In the genomic region with DNA sequence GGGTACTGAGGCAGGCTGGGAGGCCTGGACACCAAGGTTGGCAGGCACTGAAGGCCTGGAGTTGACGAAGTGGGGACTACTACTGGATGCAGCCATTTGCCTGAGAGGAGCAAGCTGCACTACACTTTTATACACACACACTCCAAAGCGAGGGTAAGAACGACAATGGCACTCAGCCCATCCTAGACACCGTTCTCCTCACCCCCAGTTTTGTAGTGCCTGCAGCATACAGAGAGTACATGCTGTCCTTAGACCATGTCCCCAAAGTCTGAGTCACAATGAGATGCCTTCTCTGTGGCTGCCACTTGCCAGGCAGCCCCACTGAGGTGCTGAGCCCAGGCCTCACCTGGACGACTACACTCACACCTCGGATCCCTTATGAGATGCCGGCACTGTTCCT, we compare ENCODE assay signal across 15 mouse cellular contexts. TPM values are rescaled to one million over a fixed set of nuclear protein-coding genes. Genes with fewer than 3 reads are reported as not detected.
A peak's percentile ranks its signal among the peaks of the same experiment; 100 is the strongest.
DNase-seq lines count a peak whose midpoint lies in the region; ATAC-seq and TF ChIP-seq lines count a peak whose summit lies in the region.
"Had no signal": no experiment of that assay in that cellular context is flagged by ENCODE, and none has a peak within 500 bp of the region (broad histone marks: within the 10 kb centered on the region; RNA-seq: fewer than 3 reads in every experiment).

No protein-coding gene starts in this region.

- H3K36me3 ChIP-seq in hindbrain, embryonic 14.5 days (replicated peaks; ENCODE audit: control insufficient read depth, insufficient read depth) = no peaks in the 10 kb centered on the region
- no peaks in the 10 kb centered on the region for H3K36me3 ChIP-seq in hindbrain, embryonic 11.5 days (ENCODE audit: control insufficient read depth, insufficient read depth, low read length)
- H3K36me3 ChIP-seq in thymus, adult 2 months (ENCODE audit: control insufficient read depth, insufficient read depth, low read length) = no peaks in the 10 kb centered on the region
- H3K36me3 ChIP-seq in heart, embryonic 12.5 days = peaks cover 4% of the 10 kb centered on the region; the same call in 1 of the 2 replicates

- peak overlapping the region; percentile 5; the same call in 1 of the 2 replicates for H3K4me2 ChIP-seq in hindbrain, embryonic 14.5 days (replicated peaks)
- H3K4me2 ChIP-seq in hindbrain, embryonic 11.5 days (replicated peaks; ENCODE audit: low read depth, low read length) = no peak overlapping the region
- H3K4me2 ChIP-seq in heart, embryonic 12.5 days = no peak overlapping the region
- H3K4me2 ChIP-seq: embryonic facial prominence, embryonic 15.5 days had no signal

- TF ChIP-seq POLR2A in thymus, adult 2 months (IDR thresholded peaks at IDR 0.05; ENCODE audit: control insufficient read depth, extremely low read depth, insufficient read depth, low read length, poor library complexity) = no peak
- TF ChIP-seq POLR2A in olfactory bulb, adult 2 months (IDR thresholded peaks at IDR 0.05; ENCODE audit: insufficient read depth, low read depth, low read length) = no peak

- peak; percentile 44 to 71 for DNase-seq in adrenal gland, adult (ENCODE audit: inconsistent age in 2 of 2, low spot score in 1 of 2)
- DNase-seq in adrenal gland, postnatal 25 days = no peak
- no peak for DNase-seq in hindbrain, embryonic 14.5 days (ENCODE audit: low spot score)
- no peak for DNase-seq in hindbrain, embryonic 11.5 days (ENCODE audit: low spot score)
- no peak for DNase-seq in thymus, adult 2 months
- DNase-seq in thymus, postnatal 10 days (ENCODE audit: low spot score in 2 of 2) = no peak
- DNase-seq: gastrocnemius, postnatal 36 days; lung, adult 2 months; retina, postnatal 1 day; spleen, adult 18-20 months had no signal

- no peaks in the 10 kb centered on the region for H3K9me3 ChIP-seq in hindbrain, embryonic 14.5 days (ENCODE audit: control insufficient read depth, low read length)
- H3K9me3 ChIP-seq in hindbrain, embryonic 11.5 days (ENCODE audit: control insufficient read depth, low read length) = no peaks in the 10 kb centered on the region
- H3K9me3 ChIP-seq in heart, embryonic 12.5 days (replicated peaks) = no peaks in the 10 kb centered on the region
- H3K9me3 ChIP-seq: embryonic facial prominence, embryonic 15.5 days had no signal

- H3K27me3 ChIP-seq in hindbrain, embryonic 14.5 days (ENCODE audit: control insufficient read depth, insufficient read depth, low read length) = 0 out of 2 replicates have a peak, but pooled peaks cover 1% of the 10 kb centered on the region
- no peaks in the 10 kb centered on the region for H3K27me3 ChIP-seq in hindbrain, embryonic 11.5 days (ENCODE audit: control insufficient read depth, insufficient read depth, low read length)
- H3K27me3 ChIP-seq in thymus, adult 2 months (ENCODE audit: control insufficient read depth, insufficient read depth, low read length) = no peaks in the 10 kb centered on the region
- no peaks in the 10 kb centered on the region for H3K27me3 ChIP-seq in heart, embryonic 12.5 days (replicated peaks)
- H3K27me3 ChIP-seq: embryonic facial prominence, embryonic 15.5 days had no signal

- no peak overlapping the region for H3K4me3 ChIP-seq in hindbrain, embryonic 14.5 days (replicated peaks; ENCODE audit: low read length)
- H3K4me3 ChIP-seq in hindbrain, embryonic 11.5 days (ENCODE audit: low read depth, low read length) = no peak overlapping the region
- no peak overlapping the region for H3K4me3 ChIP-seq in thymus, adult 2 months (ENCODE audit: control insufficient read depth, insufficient read depth, low read length)
- H3K4me3 ChIP-seq in olfactory bulb, adult 2 months (ENCODE audit: insufficient read depth, low read depth, low read length) = no peak overlapping the region
- H3K4me3 ChIP-seq in heart, embryonic 12.5 days = no peak overlapping the region
- H3K4me3 ChIP-seq: embryonic facial prominence, embryonic 15.5 days had no signal

- ATAC-seq in hindbrain, embryonic 14.5 days (ENCODE audit: low FRiP score) = no peak
- no peak for ATAC-seq in hindbrain, embryonic 11.5 days (ENCODE audit: low FRiP score)
- ATAC-seq in heart, embryonic 12.5 days (ENCODE audit: insufficient number of reproducible peaks, low FRiP score) = no peak

- H3K9ac ChIP-seq in hindbrain, embryonic 14.5 days = no peak overlapping the region
- no peak overlapping the region for H3K9ac ChIP-seq in hindbrain, embryonic 11.5 days (ENCODE audit: low read depth, low read length)
- no peak overlapping the region for H3K9ac ChIP-seq in heart, embryonic 12.5 days
- H3K9ac ChIP-seq: embryonic facial prominence, embryonic 15.5 days had no signal

- peak overlapping the region; percentile 17; the same call in 1 of the 2 replicates for H3K27ac ChIP-seq in hindbrain, embryonic 14.5 days
- H3K27ac ChIP-seq in hindbrain, embryonic 11.5 days (ENCODE audit: low read depth, low read length) = no peak overlapping the region
- peak overlapping the region; percentile 18; the same call in 1 of the 2 replicates for H3K27ac ChIP-seq in thymus, adult 2 months (ENCODE audit: control insufficient read depth, insufficient read depth, low read length)
- peak overlapping the region; percentile 87 for H3K27ac ChIP-seq in olfactory bulb, adult 2 months (ENCODE audit: insufficient read depth, low read depth, low read length)
- H3K27ac ChIP-seq in heart, embryonic 12.5 days (ENCODE audit: poor library complexity, severe bottlenecking) = no peak overlapping the region
- H3K27ac ChIP-seq: embryonic facial prominence, embryonic 15.5 days; kidney, postnatal 0 days had no signal

- peaks cover 50% of the 10 kb centered on the region for H3K4me1 ChIP-seq in hindbrain, embryonic 14.5 days (replicated peaks; ENCODE audit: control insufficient read depth, insufficient read depth, low read length)
- peaks cover 4% of the 10 kb centered on the region for H3K4me1 ChIP-seq in hindbrain, embryonic 11.5 days (replicated peaks; ENCODE audit: control insufficient read depth, insufficient read depth, low read length)
- H3K4me1 ChIP-seq in thymus, adult 2 months (replicated peaks; ENCODE audit: control insufficient read depth, insufficient read depth, low read length) = peaks cover 36% of the 10 kb centered on the region
- peaks cover 77% of the 10 kb centered on the region for H3K4me1 ChIP-seq in olfactory bulb, adult 2 months (ENCODE audit: control insufficient read depth, insufficient read depth, low read length)
- peaks cover 20% of the 10 kb centered on the region for H3K4me1 ChIP-seq in heart, embryonic 12.5 days (replicated peaks)

- WGBS in hindbrain, embryonic 14.5 days = 83% methylated on average over 7 of the region's 7 CpGs
- 88% methylated on average over 7 of the region's 7 CpGs for WGBS in hindbrain, embryonic 11.5 days
- WGBS in thymus, adult 2 months = 94% methylated on average over 7 of the region's 7 CpGs
- WGBS in olfactory bulb, adult 2 months = 59% methylated on average over 7 of the region's 7 CpGs
- 86% methylated on average over 7 of the region's 7 CpGs for WGBS in heart, embryonic 12.5 days

- no peak for TF ChIP-seq CTCF in thymus, adult 2 months (IDR thresholded peaks at IDR 0.05; ENCODE audit: borderline replicate concordance, control insufficient read depth, extremely low read depth, insufficient read depth, low read length, poor library complexity)
- TF ChIP-seq CTCF in olfactory bulb, adult 2 months (IDR thresholded peaks at IDR 0.05; ENCODE audit: insufficient read depth, low read depth, low read length) = no peak

RNA-seq across cellular contexts. Expression of gene Uqcc2, which starts 3.9 kb away (rescaled TPM):
- 212 and 245 TPM in 2 replicates for total RNA-seq in adrenal gland, postnatal 25 days (2021)
- 359 and 406 TPM in 2 replicates for polyA plus RNA-seq in hindbrain, embryonic 14.5 days (2014; fragmentation: Nextera tagmentation; extraction: Ambion mirVana)
- polyA plus RNA-seq in hindbrain, embryonic 11.5 days (2014; fragmentation: Nextera tagmentation; extraction: Ambion mirVana) = 326 and 345 TPM in 2 replicates
- polyA plus RNA-seq in thymus, adult 2 months (2012; rRNA removed) = 119 and 152 TPM in 2 replicates
- not detected in 2 replicates for polyA plus RNA-seq in olfactory bulb, adult 2 months (2012; ENCODE audit: insufficient read depth, insufficient read length, low replicate concordance, missing spikeins)
- polyA plus RNA-seq in heart, embryonic 12.5 days (2016; fragmentation: Nextera tagmentation; extraction: Ambion mirVana) = 294 and 296 TPM in 2 replicates

RNA-seq across cellular contexts. Expression of gene Ip6k3, which starts 37.8 kb away (rescaled TPM):
- 0.52 and 1.6 TPM in 2 replicates for total RNA-seq in adrenal gland, postnatal 25 days (2021)
- polyA plus RNA-seq in hindbrain, embryonic 14.5 days (2014; fragmentation: Nextera tagmentation; extraction: Ambion mirVana) = 0.60 and 0.80 TPM in 2 replicates
- polyA plus RNA-seq in hindbrain, embryonic 11.5 days (2014; fragmentation: Nextera tagmentation; extraction: Ambion mirVana) = 0.23 and 0.49 TPM in 2 replicates
- polyA plus RNA-seq in thymus, adult 2 months (2012; rRNA removed) = 0.61 and 1.4 TPM in 2 replicates
- not detected in 2 replicates for polyA plus RNA-seq in olfactory bulb, adult 2 months (2012; ENCODE audit: insufficient read depth, insufficient read length, low replicate concordance, missing spikeins)
- polyA plus RNA-seq in heart, embryonic 12.5 days (2016; fragmentation: Nextera tagmentation; extraction: Ambion mirVana) = 0.18 and 0.31 TPM in 2 replicates
- total RNA-seq: left cerebral cortex, postnatal 4 days had no signal

Comparison
In these comparisons a context has a peak if more than half of its experiments do, and no peak if none do; other contexts are left out.
1. DNase-seq: peak in adrenal gland, adult (2 of 2); none in adrenal gland, postnatal 25 days (single experiment), hindbrain, embryonic 14.5 days (single experiment), hindbrain, embryonic 11.5 days (single experiment), thymus, adult 2 months (single experiment) and thymus, postnatal 10 days (0 of 2).
2. H3K27ac ChIP-seq: peak in hindbrain, embryonic 14.5 days (single experiment), thymus, adult 2 months (single experiment) and olfactory bulb, adult 2 months (single experiment); none in hindbrain, embryonic 11.5 days (single experiment) and heart, embryonic 12.5 days (single experiment).